ENCODE assay signal across 7 mouse cellular contexts in genomic region chr19:4711098-4711600, GRCm38 (mm10). TPM values are rescaled to one million over a fixed set of nuclear protein-coding genes. Genes with fewer than 3 reads are reported as not detected.
DNase-seq lines count a peak whose midpoint lies in the region; ATAC-seq lines count a peak whose summit lies in the region.

TSS of gene Sptbn2 (plus strand) at chr19:4711167.

- peak within 1 kb of the TSS; percentile 88 for H3K9ac ChIP-seq in forebrain, embryonic 11.5 days (ENCODE audit: low read length)
- peak within 1 kb of the TSS; percentile 86 for H3K9ac ChIP-seq in midbrain, embryonic 11.5 days (ENCODE audit: low read length)

- H3K27ac ChIP-seq in forebrain, embryonic 11.5 days (ENCODE audit: low read depth, low read length) = peak within 1 kb of the TSS; percentile 74
- peak within 1 kb of the TSS; percentile 78 for H3K27ac ChIP-seq in midbrain, embryonic 11.5 days (ENCODE audit: low read depth, low read length)

- peak; percentile 52 for DNase-seq in retina, postnatal 1 day
- no peak for DNase-seq in retina, embryonic 14.5 days (ENCODE audit: low spot score)
- DNase-seq in forebrain, embryonic 11.5 days (ENCODE audit: low spot score) = no peak
- DNase-seq in layer of hippocampus, adult 9-11 months = peak; percentile 91
- DNase-seq in midbrain, embryonic 11.5 days (ENCODE audit: low spot score, missing footprints) = peak; percentile 93
- no peak for DNase-seq in urinary bladder, postnatal 10 days (ENCODE audit: low spot score)
- DNase-seq in B cell, adult 2 months = no peak

- H3K27me3 ChIP-seq in forebrain, embryonic 11.5 days (ENCODE audit: control insufficient read depth, insufficient read depth, low read length) = peaks cover 3% of the 10 kb centered on the region
- peaks cover 7% of the 10 kb centered on the region; the same call in 1 of the 2 replicates for H3K27me3 ChIP-seq in midbrain, embryonic 11.5 days (ENCODE audit: control insufficient read depth, insufficient read depth, low read length)

- no peaks in the 10 kb centered on the region for H3K9me3 ChIP-seq in forebrain, embryonic 11.5 days (ENCODE audit: control insufficient read depth, low read length)
- H3K9me3 ChIP-seq in midbrain, embryonic 11.5 days (ENCODE audit: control insufficient read depth, low read length) = no peaks in the 10 kb centered on the region

- H3K4me1 ChIP-seq in forebrain, embryonic 11.5 days (replicated peaks; ENCODE audit: control insufficient read depth, insufficient read depth, low read length) = peaks cover 5% of the 10 kb centered on the region; the same call in 1 of the 2 replicates
- peaks cover 16% of the 10 kb centered on the region for H3K4me1 ChIP-seq in midbrain, embryonic 11.5 days (ENCODE audit: control insufficient read depth, insufficient read depth, low read length)

- peak within 1 kb of the TSS; percentile 92 for H3K4me2 ChIP-seq in forebrain, embryonic 11.5 days (ENCODE audit: low read depth, low read length, severe bottlenecking)
- peak within 1 kb of the TSS; percentile 80 for H3K4me2 ChIP-seq in midbrain, embryonic 11.5 days

- WGBS in forebrain, embryonic 11.5 days = 10% methylated on average over 13 of the region's 13 CpGs
- 8% methylated on average over 13 of the region's 13 CpGs for WGBS in midbrain, embryonic 11.5 days

- peak; percentile 30; the same call in 1 of the 2 replicates for ATAC-seq in forebrain, embryonic 11.5 days (replicated peaks; ENCODE audit: low FRiP score)
- ATAC-seq in midbrain, embryonic 11.5 days (ENCODE audit: low FRiP score) = peak; percentile 6

- H3K36me3 ChIP-seq in forebrain, embryonic 11.5 days (ENCODE audit: control insufficient read depth, insufficient read depth, low read length) = no peaks in the 10 kb centered on the region
- H3K36me3 ChIP-seq in midbrain, embryonic 11.5 days (ENCODE audit: control insufficient read depth, insufficient read depth, low read length) = no peaks in the 10 kb centered on the region

- H3K4me3 ChIP-seq in forebrain, embryonic 11.5 days (ENCODE audit: low read depth, low read length) = peak within 1 kb of the TSS; percentile 75
- peak within 1 kb of the TSS; percentile 76 for H3K4me3 ChIP-seq in midbrain, embryonic 11.5 days (ENCODE audit: low read depth, low read length)

RNA-seq across cellular contexts. Expression of gene Sptbn2, which starts in this region (rescaled TPM):
- 15.2 and 16.7 TPM in 2 replicates for polyA plus RNA-seq in forebrain, embryonic 11.5 days (2014; fragmentation: Nextera tagmentation; extraction: Ambion mirVana)
- 13.4 and 14.0 TPM in 2 replicates for polyA plus RNA-seq in midbrain, embryonic 11.5 days (2014; fragmentation: Nextera tagmentation; extraction: Ambion mirVana)

Comparison
In these comparisons a context has a peak if more than half of its experiments do, and no peak if none do; other contexts are left out.
1. DNase-seq: peak in retina, postnatal 1 day (single experiment), layer of hippocampus, adult 9-11 months (single experiment) and midbrain, embryonic 11.5 days (single experiment); none in retina, embryonic 14.5 days (single experiment), forebrain, embryonic 11.5 days (single experiment), urinary bladder, postnatal 10 days (single experiment) and B cell, adult 2 months (0 of 2).